Mouse (Mus musculus): ENCODE results near the gene Afap1. TPM values are rescaled to one million over a fixed set of nuclear protein-coding genes. Genes with fewer than 3 reads are reported as not detected.

The Afap1 gene
- total RNA-seq, 2 experiments from 2014 or later: 110 to 127 TPM

DNA sequence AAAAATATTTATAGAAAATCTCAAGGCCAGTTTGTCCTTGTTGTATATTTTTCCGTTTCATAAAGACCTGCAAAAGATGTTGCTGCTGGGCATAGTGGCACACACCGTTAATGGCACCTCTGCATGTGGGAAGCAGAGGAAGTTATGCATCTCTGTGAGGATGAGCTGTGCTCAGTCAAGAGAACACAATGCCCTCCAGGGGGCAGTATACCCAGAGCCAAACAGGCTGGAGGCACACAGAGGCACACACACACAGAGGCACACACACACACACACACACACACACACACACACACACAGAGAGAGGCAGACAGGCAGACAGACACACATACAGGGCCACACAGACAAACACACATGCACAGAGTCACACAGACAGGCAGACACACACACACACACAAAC, 65.6 kb downstream of the Afap1 start:
- intact Hi-C loops (cut with DNase I): no loop called here
- DNase-seq (ENCODE audit: extremely low spot score in 1 of 2, low spot score in 2 of 2): no peak

DNA sequence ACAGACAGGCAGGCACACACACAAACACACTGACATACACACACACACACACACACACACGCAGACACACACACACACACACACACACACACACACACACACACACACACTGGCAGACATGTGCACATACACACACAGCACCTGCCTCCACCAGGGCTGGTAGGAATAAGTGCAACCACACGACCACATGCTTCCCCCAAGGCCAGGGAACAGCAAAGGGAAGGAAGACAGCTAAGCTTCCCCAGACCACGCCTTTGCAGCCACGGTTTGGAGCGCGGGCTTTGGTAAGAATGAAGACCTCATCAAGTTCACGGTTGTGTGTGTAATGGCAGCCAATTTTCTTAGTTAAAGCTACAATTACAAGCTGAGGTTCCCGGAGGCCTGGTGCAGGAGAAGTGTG, 67.0 kb downstream of the Afap1 start:
- no peak for DNase-seq (ENCODE audit: extremely low spot score in 1 of 2, low spot score in 2 of 2)
- intact Hi-C loops (cut with DNase I): no loop called here

DNA sequence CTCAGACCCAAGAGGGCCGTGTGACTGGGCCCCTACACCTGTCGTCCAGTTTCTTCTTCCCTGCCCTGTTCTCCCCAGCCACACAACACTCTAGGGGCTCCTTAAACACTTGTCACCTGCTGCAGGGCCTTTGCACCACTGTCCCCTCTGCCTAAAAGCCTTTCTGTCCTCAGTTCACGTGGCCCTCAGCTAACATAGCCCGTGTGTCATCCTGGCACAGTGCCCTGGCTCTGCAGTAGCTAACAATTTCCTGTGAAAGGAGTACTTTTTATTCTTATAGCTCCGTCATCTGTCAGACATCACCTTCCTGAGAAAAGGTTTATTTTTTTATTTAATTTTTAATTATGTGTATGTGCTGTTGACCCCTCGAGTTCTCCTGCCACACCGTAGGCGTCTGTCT, 68.2 kb downstream of the Afap1 start:
- no peak for DNase-seq (ENCODE audit: extremely low spot score in 1 of 2, low spot score in 2 of 2)

DNA sequence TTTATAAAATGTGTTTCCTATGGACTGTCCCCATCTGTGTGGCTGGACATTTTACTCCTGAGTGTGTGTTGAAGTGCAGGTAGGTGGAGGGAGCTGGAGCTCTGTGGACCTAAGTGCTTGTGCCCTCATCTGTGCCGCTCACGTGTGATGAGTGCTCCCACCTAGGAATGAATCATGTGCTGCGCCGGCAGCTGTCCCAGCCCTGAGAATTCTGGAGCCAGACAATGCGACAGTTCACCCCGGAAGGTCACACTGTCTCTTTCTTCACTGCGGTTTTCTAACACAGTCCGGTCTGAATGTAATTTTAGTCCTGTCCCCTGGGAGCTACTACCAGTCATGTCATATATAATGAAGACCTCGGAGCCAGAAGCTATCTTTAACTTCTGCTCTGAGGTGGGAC, 70.5 kb downstream of the Afap1 start:
- intact Hi-C loops (cut with DNase I): no loop called here
- no peak for DNase-seq (ENCODE audit: extremely low spot score in 1 of 2, low spot score in 2 of 2)

More for the DNA sequence above, 68.2 kb downstream of the Afap1 start:
- intact Hi-C loops (cut with DNase I): no loop called here

DNA sequence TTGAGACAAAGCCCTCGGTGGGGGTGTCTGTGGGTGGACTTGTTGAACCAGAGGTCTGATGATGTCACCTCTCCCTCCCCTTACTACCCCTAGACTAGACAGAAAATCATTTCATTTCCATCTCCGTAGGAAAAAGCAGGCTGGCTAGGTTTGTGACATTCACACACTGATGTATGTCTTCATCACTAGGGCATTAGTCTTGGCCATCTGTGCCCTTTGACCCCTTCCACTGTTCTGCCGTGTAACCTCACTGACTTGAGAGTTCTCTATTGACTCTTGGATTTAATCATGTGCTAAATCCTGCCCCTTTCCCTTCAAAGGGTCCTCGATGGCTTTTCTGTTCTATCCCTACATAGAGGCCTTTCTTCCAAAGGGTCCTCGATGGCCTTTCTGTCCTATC, 71.9 kb downstream of the Afap1 start:
- DNase-seq (ENCODE audit: extremely low spot score in 1 of 2, low spot score in 2 of 2): no peak
- intact Hi-C loops (cut with DNase I): no loop called here

DNA sequence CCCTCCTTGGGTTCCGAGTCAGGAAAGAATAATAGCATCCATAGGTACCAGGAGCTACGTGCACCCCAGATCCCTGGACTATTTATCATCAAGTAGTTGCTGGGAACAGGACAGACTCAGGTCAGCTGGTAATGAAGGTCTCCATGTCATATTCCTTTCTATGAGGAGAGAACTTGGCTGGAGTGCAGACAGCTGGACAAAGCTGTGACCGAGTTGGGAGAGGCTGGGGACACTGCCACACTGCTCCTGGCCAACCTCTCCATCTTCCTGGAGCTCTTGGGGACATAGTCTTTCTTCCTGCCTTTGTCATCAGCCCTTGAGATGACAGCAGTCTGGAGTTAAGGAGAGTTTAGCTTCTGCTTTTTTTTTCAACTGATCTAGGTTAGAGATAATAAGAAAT, 76.7 kb downstream of the Afap1 start:
- intact Hi-C loops (cut with DNase I): loop anchor here (5.0 kb wide), 1 partner anchor 78 kb away; the partner anchor contains the start of gene Afap1
- no peak for DNase-seq (ENCODE audit: extremely low spot score in 1 of 2, low spot score in 2 of 2)

DNA sequence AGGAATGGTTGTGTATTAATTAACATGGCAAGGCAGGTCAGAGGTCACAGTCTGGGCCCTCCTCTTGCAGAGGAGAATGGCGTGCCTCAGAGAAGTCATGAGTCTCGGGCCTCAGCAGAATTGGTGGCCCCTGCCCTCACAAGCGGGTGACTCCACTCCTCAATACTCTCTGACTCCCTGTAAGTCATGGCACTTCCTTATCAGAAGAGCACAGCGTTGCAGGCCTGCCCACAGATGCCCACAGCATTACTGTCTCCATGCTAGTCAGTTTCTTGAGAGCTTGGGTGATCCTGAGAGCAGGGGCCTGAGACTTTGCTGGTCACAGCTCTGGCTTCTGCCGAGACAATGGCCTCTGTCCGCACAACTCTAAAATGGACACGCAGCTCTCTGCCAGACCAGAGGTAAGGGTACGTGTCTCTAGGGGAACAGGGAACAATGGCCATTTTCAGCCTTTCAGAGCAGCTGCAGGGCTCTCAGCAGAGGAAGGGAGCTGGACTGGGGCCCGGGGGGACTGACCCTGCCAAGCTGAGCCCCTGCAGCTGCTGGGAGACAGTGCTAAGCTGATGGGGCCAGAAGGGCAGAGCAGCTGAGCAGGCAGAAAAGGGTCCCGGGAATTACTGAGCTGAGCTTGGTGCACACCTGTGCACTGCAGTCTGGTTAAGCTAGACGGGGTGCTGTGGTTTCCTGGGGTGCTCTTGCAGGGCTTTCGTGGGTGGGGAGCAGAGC, 77.4 kb downstream of the Afap1 start:
- intact Hi-C loops (cut with DNase I): loop anchor here (5.0 kb wide), 1 partner anchor 78 kb away; the partner anchor contains the start of gene Afap1
- peak; percentile 34 to 61 for DNase-seq (ENCODE audit: extremely low spot score in 1 of 2, low spot score in 2 of 2)

DNA sequence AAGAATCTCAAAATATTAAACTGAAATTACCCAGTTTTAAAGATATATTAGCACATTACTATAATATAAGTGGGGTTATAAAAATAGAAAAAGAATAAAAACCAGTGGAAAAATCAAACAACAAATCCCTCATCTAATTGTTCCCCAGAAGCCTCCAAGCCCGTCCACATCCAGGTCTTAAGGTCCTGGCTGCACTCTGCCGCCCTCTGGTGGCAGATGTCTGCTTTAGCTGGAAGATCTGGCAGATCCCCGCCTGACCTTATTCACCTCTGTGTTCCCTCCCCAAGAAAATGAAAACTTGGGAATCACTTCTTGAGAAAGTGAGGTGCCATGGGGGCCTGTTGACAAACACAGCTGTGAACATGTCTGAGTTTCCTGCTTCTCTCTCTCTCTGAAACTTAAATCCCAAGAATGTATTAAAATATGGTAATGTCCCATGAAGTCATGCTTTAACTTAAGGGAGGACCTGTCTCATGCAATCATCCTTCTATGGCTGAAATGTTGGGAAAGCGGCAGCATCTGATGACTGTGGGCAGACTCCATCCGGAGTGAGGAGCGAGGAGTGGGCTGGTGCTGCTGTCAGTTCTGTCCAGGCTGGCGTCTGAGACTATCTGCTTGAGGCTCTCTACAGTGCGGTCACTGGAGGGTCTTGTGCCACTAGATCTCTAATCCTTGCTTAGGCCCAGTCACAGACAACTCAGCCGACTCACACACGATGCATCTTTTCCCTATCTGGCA, 78.9 kb downstream of the Afap1 start:
- DNase-seq (ENCODE audit: extremely low spot score in 1 of 2, low spot score in 2 of 2): peak in 1 of 2 experiments; percentile 76
- intact Hi-C loops (cut with DNase I): loop anchor here (5.0 kb wide), 1 partner anchor 80 kb away; the partner anchor contains the start of gene Afap1

DNA sequence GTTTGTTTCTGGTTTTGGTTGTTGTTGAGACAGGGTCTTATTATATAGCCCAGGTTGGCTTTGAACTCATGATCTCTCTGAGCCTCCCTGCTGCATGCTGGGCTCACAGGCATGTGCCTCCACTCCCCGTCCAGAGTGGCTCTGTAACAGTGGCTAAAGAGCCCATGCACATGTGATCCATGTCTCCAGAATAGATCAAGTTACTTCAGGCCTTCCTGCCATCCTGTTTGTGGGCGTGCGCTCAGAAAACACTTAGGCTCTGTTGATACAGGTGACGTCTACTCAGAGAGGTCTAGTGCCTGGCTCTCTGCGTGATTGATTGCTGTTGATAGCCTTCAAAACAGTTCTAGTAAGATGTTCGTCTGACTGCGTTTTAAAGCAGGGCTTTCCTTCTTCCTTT, 79.6 kb downstream of the Afap1 start:
- intact Hi-C loops (cut with DNase I): loop anchor here (5.0 kb wide), 1 partner anchor 80 kb away; the partner anchor contains the start of gene Afap1
- DNase-seq (ENCODE audit: extremely low spot score in 1 of 2, low spot score in 2 of 2): no peak

DNA sequence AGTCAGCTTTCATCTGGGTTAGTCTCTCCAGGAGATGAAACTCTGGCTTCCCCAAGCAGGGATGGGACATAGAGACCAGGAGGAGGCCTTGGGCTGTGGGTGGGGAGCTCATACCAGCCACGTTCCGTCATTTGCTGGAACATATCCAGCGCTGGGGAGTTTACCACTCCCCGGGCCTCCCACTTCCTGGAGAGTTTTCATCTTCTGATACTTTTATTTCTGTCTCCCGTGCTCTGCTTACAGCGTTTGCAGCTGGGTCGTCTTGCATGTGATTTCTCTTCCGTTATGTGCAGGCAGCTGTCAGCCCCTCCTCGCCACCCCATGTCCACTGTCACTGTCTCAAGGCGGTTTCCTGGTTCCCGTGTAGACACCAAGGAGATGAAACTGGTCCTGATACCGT, 80.7 kb downstream of the Afap1 start:
- intact Hi-C loops (cut with DNase I): loop anchor here (5.0 kb wide), 1 partner anchor 81 kb away; the partner anchor contains the start of gene Afap1

DNA sequence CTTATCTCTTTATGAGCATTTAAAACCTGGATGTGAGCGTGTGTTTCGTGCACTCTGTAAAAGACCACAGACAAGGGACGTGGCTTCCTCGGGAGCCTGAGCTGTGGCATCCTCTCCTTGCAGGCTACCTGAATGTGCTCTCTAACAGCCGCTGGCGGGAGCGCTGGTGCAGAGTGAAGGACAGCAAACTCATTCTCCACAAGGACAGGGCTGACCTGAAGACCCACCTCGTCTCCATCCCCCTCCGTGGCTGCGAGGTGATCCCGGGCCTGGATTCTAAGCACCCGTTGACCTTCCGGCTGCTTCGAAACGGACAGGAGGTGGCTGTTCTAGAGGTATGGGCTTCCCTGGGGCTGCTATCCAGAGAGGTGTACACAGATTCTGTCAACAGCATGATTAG, 81.1 kb downstream of the Afap1 start:
- intact Hi-C loops (cut with DNase I): loop anchor here (5.0 kb wide), 1 partner anchor 82 kb away; the partner anchor contains the start of gene Afap1
- no peak for DNase-seq (ENCODE audit: extremely low spot score in 1 of 2, low spot score in 2 of 2)

More for the DNA sequence above, 80.7 kb downstream of the Afap1 start:
- peak in 1 of 2 experiments; percentile 84 for DNase-seq (ENCODE audit: extremely low spot score in 1 of 2, low spot score in 2 of 2)

DNA sequence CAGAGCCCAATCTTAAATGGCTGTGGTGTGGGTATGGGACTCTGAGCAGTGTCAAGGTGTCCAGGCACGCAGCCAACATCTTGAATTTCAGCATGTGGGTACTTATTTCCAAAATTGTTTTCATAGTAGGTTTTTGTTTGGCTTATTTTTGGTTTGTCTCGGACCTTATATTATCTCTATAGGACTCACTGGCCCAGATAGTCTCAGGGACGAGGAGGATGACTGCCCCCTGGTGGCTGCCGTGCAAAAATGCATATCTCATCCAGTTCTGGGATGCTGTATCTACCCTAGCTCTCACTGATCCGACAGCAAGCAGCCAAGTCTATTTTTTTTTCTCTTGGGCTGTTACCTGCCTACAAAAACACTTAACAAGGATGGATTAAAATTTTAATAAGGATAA, 82.6 kb downstream of the Afap1 start:
- intact Hi-C loops (cut with DNase I): loop anchor here (5.0 kb wide), 1 partner anchor 103 kb away; no protein-coding TSS in a partner anchor
- peak in 1 of 2 experiments; percentile 80 for DNase-seq (ENCODE audit: extremely low spot score in 1 of 2, low spot score in 2 of 2)

DNA sequence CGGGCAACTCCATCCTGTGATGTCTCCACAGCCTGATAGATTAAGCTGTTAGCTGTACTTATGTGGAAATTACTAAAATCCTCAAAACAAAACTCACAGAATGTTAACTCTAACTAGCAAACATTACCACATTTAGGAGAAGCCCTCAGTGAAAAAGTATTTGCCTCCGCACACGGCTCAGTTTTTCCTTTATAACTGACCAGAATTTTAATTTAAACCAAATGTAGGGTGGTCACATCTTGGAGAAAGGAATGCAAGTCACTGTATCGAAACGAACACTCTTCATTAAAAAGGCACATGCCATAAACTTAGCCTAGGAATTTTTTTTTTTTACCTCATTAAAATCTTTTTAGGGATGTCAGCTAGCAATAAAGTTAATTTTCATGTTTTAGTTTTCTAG, 87.4 kb downstream of the Afap1 start:
- no peak for DNase-seq (ENCODE audit: extremely low spot score in 1 of 2, low spot score in 2 of 2)
- intact Hi-C loops (cut with DNase I): no loop called here

DNA sequence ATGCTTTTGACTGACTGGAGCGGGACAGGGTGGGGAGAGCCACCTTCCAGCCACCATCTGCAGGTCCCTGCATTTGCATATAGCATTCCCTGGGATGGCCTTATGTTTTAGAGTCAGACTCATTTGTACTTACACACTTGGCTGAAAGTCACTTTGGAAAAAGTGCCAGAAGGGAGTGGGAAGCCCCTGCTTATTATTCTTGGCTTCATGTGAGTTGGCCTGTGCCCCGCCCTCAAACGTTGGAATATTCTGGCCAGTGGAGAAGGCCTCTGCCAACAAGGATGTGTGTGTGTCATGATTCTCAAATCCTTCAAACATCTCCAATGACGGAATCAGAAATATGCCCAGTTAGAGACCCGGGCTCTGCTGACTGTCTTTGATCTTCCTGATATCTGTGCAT, 88.2 kb downstream of the Afap1 start:
- intact Hi-C loops (cut with DNase I): no loop called here
- no peak for DNase-seq (ENCODE audit: extremely low spot score in 1 of 2, low spot score in 2 of 2)

DNA sequence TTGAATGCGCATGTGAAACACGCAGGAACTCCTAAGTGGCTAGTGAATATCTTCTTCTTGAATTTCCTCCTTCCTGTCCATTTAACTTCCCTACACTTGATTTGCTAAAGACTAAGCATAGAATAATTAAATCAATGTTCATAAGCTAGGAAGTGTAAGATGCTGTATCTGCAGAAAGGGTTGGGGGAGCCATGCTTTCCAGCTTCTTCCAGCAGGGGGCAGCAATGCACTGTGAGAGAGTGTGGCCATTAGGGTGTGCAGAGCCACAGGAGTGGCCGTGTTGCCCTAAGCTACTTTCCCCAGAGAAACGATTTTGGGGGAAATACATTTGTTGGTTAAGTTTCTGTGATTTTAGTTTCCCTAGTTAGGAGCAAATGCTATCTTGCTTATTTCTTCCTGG, 88.9 kb downstream of the Afap1 start:
- peak; percentile 70 to 82 for DNase-seq (ENCODE audit: extremely low spot score in 1 of 2, low spot score in 2 of 2)
- intact Hi-C loops (cut with DNase I): no loop called here

DNA sequence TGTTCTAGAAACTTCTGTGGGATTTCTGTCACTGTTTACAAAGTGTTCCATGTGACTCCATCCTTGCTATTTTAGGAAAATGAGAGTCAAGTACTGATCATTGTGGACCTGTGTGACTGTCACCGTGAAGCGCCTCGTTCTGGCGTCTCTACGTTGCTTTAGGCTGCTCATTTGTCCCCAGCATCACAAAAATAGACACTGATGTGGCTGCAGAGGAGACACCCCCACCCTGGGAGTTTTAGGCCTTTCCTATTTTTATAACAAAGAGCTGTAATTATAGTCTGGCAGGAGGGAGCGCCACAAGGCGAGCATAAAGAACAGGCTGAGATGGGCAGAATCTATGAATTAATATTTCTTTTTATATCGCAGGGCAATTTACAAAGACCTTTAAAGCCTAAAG, 92.5 kb downstream of the Afap1 start:
- DNase-seq (ENCODE audit: extremely low spot score in 1 of 2, low spot score in 2 of 2): peak in 1 of 2 experiments; percentile 39
- intact Hi-C loops (cut with DNase I): loop anchor here (5.0 kb wide), 1 partner anchor 412 kb away; the partner anchor contains the start of gene Sorcs2

DNA sequence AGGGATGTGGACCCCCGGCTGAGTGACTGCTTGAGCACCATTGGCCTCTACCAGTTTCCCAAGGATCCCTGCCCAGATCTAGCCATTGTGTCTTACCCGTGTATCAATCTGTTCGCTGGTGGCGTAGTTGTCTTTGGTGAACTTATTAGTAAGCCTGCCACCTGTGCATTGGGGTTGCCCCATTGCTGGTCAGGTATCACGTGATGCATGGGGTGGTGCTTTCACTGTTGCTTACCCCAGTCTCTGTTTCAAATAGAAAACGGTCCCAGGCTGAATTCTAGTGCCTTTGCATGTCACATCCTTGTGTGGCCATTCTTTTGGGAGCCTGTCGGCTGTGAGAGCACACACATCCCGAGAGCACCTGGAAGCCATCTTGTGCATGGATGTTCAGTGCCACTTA, 95.0 kb downstream of the Afap1 start:
- no peak for DNase-seq (ENCODE audit: extremely low spot score in 1 of 2, low spot score in 2 of 2)
- intact Hi-C loops (cut with DNase I): loop anchor here (5.0 kb wide), 1 partner anchor 409 kb away; the partner anchor contains the start of gene Sorcs2

DNA sequence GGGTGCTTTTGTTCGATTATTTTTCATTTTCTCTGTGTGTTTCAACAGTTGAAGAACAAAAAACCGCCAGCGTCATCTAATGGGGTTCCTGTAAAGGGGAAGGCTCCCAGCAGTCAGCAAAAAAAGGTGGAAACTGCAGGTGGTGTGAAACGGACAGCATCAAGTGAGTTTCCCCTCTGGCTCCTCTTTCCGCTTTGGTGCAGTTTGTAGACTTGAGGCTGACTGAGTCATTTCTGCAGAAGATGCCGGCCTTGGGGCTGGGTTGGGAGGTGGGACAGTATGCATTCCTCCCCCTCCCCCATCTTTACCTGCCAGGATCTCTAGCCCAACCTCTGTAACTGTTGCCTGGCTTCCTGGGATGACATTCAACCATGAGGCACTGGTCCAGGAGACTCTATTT, 96.4 kb downstream of the Afap1 start:
- no peak for DNase-seq (ENCODE audit: extremely low spot score in 1 of 2, low spot score in 2 of 2)
- intact Hi-C loops (cut with DNase I): loop anchor here (5.0 kb wide), 1 partner anchor 408 kb away; the partner anchor contains the start of gene Sorcs2

DNA sequence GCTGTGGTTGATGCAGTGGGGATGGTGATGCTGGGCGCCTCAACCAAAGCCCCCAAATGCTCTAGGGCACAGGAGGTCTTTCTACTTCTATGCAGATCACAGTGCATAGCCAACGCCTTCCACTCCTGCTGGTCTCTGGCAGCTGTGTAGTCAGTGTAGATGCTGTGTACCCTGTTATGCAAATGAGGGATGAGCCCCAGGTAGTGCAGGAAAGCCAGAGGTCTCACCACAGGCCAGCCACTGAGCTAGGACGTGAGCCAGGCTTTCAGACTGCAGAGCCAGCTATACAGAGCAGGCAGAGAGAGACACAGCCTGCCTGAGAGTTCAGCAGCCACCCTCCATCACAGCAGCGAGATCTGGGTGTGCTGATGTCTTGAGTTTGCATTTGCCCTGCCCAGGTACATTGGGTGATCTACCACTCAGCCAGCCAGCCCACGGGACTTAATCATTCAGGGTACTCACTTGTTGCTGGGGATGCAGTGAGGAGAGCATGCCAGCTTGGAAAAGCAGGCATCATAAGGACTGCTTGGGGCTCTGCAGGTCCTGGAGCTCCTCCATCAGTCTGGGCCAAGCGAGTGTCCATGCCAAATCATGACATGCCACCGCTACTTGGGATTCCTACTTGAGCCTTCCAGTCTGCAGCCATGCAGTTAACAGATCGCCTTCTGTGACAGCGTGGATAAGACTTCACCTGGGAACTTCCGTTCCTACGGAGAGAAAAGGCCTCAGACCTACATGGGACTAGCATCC, 97.0 kb downstream of the Afap1 start:
- DNase-seq (ENCODE audit: extremely low spot score in 1 of 2, low spot score in 2 of 2): no peak
- intact Hi-C loops (cut with DNase I): loop anchor here (5.0 kb wide), 1 partner anchor 407 kb away; the partner anchor contains the start of gene Sorcs2
